Mouse (Mus musculus) midbrain, embryonic 11.5 days (tissue): ENCODE measurements at regions not wholly inside any gene's neighbourhood (a gene's known extent, or its start where the extent isn't known, plus 50 kb on each side); places are given as distances from the start of the nearest gene placed in this dataset.

Experiments used
- ATAC-seq: fragments of 200-750 bp; cut with Nextera tagmentation; 2 replicates; pipeline ENCODE4 v1.8.0; 2017; ENCODE audit warnings: moderate TSS enrichment, moderate library complexity; ENCODE audit not compliant: low FRiP score
- DNase-seq: peaks from one replicate; pipeline ENCODE4 v3.0.0; 2015; ENCODE audit warnings: low spot score; ENCODE audit errors: missing footprints
- H3K27ac ChIP-seq: fragments of 300-500 bp; sonication (generic); 2 replicates; pipeline ENCODE4 v1.5.1; 2014; ENCODE audit warnings: low read depth, low read length
- H3K27me3 ChIP-seq: fragments of 300-500 bp; sonication (generic); 2 replicates; pipeline ENCODE4 v1.6.1; 2014; ENCODE audit warnings: mild to moderate bottlenecking, low read length, moderate library complexity, mixed read lengths; ENCODE audit not compliant: control insufficient read depth, insufficient read depth
- H3K36me3 ChIP-seq: fragments of 300-500 bp; sonication (generic); 2 replicates; pipeline ENCODE4 v1.6.1; 2014; ENCODE audit warnings: mild to moderate bottlenecking, low read length, moderate library complexity, mixed read lengths; ENCODE audit not compliant: control insufficient read depth, insufficient read depth
- H3K4me1 ChIP-seq: fragments of 300-500 bp; sonication (generic); 2 replicates; pipeline ENCODE4 v1.6.1; 2014; ENCODE audit warnings: low read length; ENCODE audit not compliant: control insufficient read depth, insufficient read depth
- H3K4me2 ChIP-seq: fragments of 300-500 bp; sonication (generic); 2 replicates; pipeline ENCODE4 v1.6.1; 2014; ENCODE audit warnings: mild to moderate bottlenecking, moderate library complexity
- H3K4me3 ChIP-seq: fragments of 300-500 bp; sonication (generic); 2 replicates; pipeline ENCODE4 v1.5.1; 2014; ENCODE audit warnings: low read depth, low read length
- H3K9ac ChIP-seq: fragments of 300-500 bp; sonication (generic); 2 replicates; pipeline ENCODE4 v1.6.1; 2014; ENCODE audit warnings: low read length
- H3K9me3 ChIP-seq: fragments of 300-500 bp; sonication (generic); 2 replicates; pipeline ENCODE4 v1.6.1; 2016; ENCODE audit warnings: low read length; ENCODE audit not compliant: control insufficient read depth
- WGBS: fragments of 180-500 bp; shearing (Covaris S2); extraction: QIAGEN DNeasy Blood & Tissue Kit; methylation state at CpG from one replicate; pipeline ENCODE4 v1.1.7; 2014; 5-methylcytosine and 5-hydroxymethylcytosine counted together

DNA sequence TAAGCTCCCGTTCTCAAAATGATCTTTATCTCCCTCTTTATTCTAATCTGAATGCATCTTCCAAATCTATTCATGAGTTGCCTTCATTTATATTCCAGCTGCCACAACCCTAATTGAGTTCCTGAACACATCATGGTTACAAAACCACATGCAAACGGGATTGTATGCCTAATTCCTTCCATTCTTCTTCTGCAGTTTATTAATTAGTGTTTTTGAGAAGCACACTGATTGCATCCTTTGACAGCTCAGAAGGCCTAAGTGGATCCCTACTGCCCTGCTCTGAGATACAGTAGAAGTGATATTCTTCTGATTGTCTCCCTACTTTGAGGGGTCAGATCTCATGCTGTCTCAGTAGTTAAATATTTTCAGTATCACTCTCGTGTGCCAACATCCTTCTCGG is 649.9 kb downstream of the Efnb2 start:
- H3K9ac ChIP-seq = no peak overlapping the region
- no peak overlapping the region for H3K4me3 ChIP-seq
- 84% methylated on average over 4 of the region's 4 CpGs for WGBS
- no peaks in the 10 kb centered on the region for H3K36me3 ChIP-seq
- H3K27ac ChIP-seq = no peak overlapping the region
- no peaks in the 10 kb centered on the region for H3K9me3 ChIP-seq
- no peak overlapping the region for H3K4me2 ChIP-seq
- DNase-seq = no peak
- no peaks in the 10 kb centered on the region for H3K4me1 ChIP-seq
- ATAC-seq = no peak
- H3K27me3 ChIP-seq = no peaks in the 10 kb centered on the region

DNA sequence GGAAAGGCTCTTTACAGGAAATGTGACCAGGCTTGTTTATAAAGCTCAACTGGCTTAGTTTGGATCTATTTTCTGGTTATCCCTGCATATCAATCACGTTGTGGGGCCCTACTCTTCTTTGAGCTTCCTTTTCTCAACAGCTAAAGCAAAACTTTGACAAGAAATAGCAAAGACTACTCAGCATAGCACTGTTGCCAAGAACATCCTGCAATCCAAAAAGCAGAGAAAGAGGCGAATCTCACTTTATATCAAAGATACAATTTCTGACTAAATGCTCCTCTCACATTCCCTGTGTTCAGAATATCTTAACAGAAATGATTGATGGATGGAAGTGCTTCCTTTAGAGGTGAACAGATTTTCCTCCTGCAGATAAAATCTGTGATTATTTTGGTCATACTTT is 666.1 kb downstream of the Efnb2 start:
- Histone ChIP-seq H3K27me3 (no peaks in the 10 kb centered on the region), H3K36me3 (no peaks in the 10 kb centered on the region), H3K27ac (no peak overlapping the region), H3K9ac (no peak overlapping the region), H3K4me3 (no peak overlapping the region), H3K4me2 (no peak overlapping the region), H3K4me1 (no peaks in the 10 kb centered on the region), H3K9me3 (no peaks in the 10 kb centered on the region)
- WGBS = 69% methylated on average over 2 of the region's 2 CpGs
- no peak for ATAC-seq
- DNase-seq = no peak

GRCm38 (mm10) chr8:7988820-7989219 is 672.2 kb downstream of the Efnb2 start:
- no peak for ATAC-seq
- Histone ChIP-seq H3K4me3 (no peak overlapping the region), H3K36me3 (no peaks in the 10 kb centered on the region), H3K27me3 (no peaks in the 10 kb centered on the region), H3K9ac (no peak overlapping the region), H3K9me3 (no peaks in the 10 kb centered on the region), H3K4me1 (no peaks in the 10 kb centered on the region), H3K27ac (no peak overlapping the region), H3K4me2 (no peak overlapping the region)
- DNase-seq = no peak
- 90% methylated on average over 3 of the region's 3 CpGs for WGBS

DNA sequence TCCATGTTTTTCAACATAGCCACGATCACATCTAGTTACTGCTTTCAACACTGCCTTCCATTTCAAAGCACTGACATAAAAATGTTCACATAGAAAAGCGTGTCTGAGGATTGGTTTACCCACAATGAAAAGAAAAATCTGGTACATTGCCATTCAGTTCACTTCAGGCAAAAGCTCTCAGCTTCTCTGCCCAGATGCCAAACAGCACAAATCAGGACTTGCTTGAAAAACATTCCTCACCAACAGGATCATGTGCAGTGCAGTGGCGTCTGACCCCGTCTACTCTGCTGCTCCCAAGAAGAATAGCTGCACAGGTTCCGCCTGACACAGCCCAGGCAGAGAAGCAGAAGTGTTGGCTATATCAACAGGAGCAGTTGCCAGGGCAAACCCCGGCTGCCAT is 684.0 kb downstream of the Efnb2 start:
- Histone ChIP-seq H3K27ac (no peak overlapping the region), H3K4me3 (no peak overlapping the region), H3K27me3 (no peaks in the 10 kb centered on the region), H3K36me3 (no peaks in the 10 kb centered on the region), H3K9me3 (no peaks in the 10 kb centered on the region), H3K4me2 (no peak overlapping the region), H3K4me1 (no peaks in the 10 kb centered on the region), H3K9ac (no peak overlapping the region)
- DNase-seq (no peak), ATAC-seq (no peak)
- 81% methylated on average over 6 of the region's 6 CpGs for WGBS

- Histone ChIP-seq H3K4me1 (no peaks in the 10 kb centered on the region), H3K4me3 (no peak overlapping the region), H3K36me3 (no peaks in the 10 kb centered on the region), H3K27ac (no peak overlapping the region), H3K9ac (no peak overlapping the region), H3K9me3 (no peaks in the 10 kb centered on the region), H3K27me3 (no peaks in the 10 kb centered on the region), H3K4me2 (no peak overlapping the region)
- ATAC-seq = no peak
- no peak for DNase-seq
- WGBS = 88% methylated on average over 4 of the region's 4 CpGs
Measured at GRCm38 (mm10) chr8:7973791-7974190, 687.3 kb downstream of the Efnb2 start.

DNA sequence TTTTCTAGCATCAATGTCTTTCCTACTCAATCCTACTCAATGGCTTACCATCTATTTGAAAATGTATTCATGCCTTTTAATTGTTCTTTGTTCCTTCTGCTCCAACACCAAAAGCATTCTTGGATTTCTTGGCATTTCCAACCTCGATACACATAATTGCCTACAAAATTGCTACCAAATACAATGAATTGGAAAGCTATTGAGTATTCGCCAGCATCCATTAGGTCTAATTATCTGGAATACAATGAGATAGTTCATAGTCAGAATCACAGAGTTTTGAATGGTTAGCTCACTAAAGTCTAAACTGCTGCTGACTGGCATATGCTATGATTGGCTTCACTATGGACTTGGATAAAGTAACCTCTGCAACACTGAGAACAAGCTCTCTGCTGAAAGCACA is 696.8 kb downstream of the Efnb2 start:
- no peak overlapping the region for H3K4me3 ChIP-seq
- no peaks in the 10 kb centered on the region for H3K9me3 ChIP-seq
- no peaks in the 10 kb centered on the region for H3K36me3 ChIP-seq
- no peaks in the 10 kb centered on the region for H3K4me1 ChIP-seq
- no peak overlapping the region for H3K4me2 ChIP-seq
- DNase-seq (peak; percentile 39), ATAC-seq (no peak)
- 91% methylated on average over 2 of the region's 2 CpGs for WGBS
- no peak overlapping the region for H3K27ac ChIP-seq
- H3K27me3 ChIP-seq = no peaks in the 10 kb centered on the region
- H3K9ac ChIP-seq = no peak overlapping the region

- ATAC-seq = no peak
- Histone ChIP-seq H3K9me3 (no peaks in the 10 kb centered on the region), H3K9ac (no peak overlapping the region)
Measured at GRCm38 (mm10) chr8:7956745-7957144, 704.3 kb downstream of the Efnb2 start.

GRCm38 (mm10) chr8:7954851-7955250 is 706.2 kb downstream of the Efnb2 start:
- Histone ChIP-seq H3K4me1 (no peaks in the 10 kb centered on the region), H3K36me3 (no peaks in the 10 kb centered on the region), H3K9me3 (no peaks in the 10 kb centered on the region), H3K27ac (no peak overlapping the region), H3K9ac (no peak overlapping the region), H3K4me3 (no peak overlapping the region), H3K4me2 (no peak overlapping the region), H3K27me3 (no peaks in the 10 kb centered on the region)
- DNase-seq = no peak
- ATAC-seq = no peak
- WGBS = 87% methylated on average over 3 of the region's 3 CpGs

More at GRCm38 (mm10) chr8:7956745-7957144, 704.3 kb downstream of the Efnb2 start:
- Histone ChIP-seq H3K4me1 (no peaks in the 10 kb centered on the region), H3K4me3 (no peak overlapping the region), H3K4me2 (no peak overlapping the region), H3K36me3 (no peaks in the 10 kb centered on the region), H3K27ac (no peak overlapping the region), H3K27me3 (no peaks in the 10 kb centered on the region)
- no peak for DNase-seq

- H3K4me3 ChIP-seq = no peak overlapping the region
- no peak overlapping the region for H3K27ac ChIP-seq
- ATAC-seq (no peak), DNase-seq (peak; percentile 67)
- no peak overlapping the region for H3K9ac ChIP-seq
- H3K36me3 ChIP-seq = no peaks in the 10 kb centered on the region
- no peaks in the 10 kb centered on the region for H3K27me3 ChIP-seq
- no peaks in the 10 kb centered on the region for H3K9me3 ChIP-seq
- 88% methylated on average over 10 of the region's 10 CpGs for WGBS
- H3K4me2 ChIP-seq = no peak overlapping the region
- H3K4me1 ChIP-seq = no peaks in the 10 kb centered on the region
Measured at GRCm38 (mm10) chr8:7945966-7946775, 714.9 kb downstream of the Efnb2 start.
